Mouse (Mus musculus) ES-Bruce4 (cell line): ENCODE data around the gene Btbd19. TPM values are rescaled to one million over a fixed set of nuclear protein-coding genes. Genes with fewer than 3 reads are reported as not detected.

Experiments
- H3K27ac ChIP-seq: 2 replicates; pipeline ENCODE4 v1.5.1; 2012; ENCODE audit warnings: low read length, inconsistent platforms; ENCODE audit not compliant: insufficient read depth
- H3K27me3 ChIP-seq: 2 replicates; pipeline ENCODE4 v1.6.1; 2012; ENCODE audit warnings: mild to moderate bottlenecking, low read length, inconsistent platforms; ENCODE audit not compliant: control insufficient read depth, poor library complexity, insufficient read depth, severe bottlenecking
- H3K36me3 ChIP-seq: 2 replicates; pipeline ENCODE4 v1.6.1; 2012; ENCODE audit warnings: inconsistent platforms, mild to moderate bottlenecking, low read length, moderate library complexity; ENCODE audit not compliant: control insufficient read depth, poor library complexity, insufficient read depth, severe bottlenecking
- H3K4me1 ChIP-seq: one replicate; pipeline ENCODE4 v1.8.1; 2011; ENCODE audit warnings: low read length; ENCODE audit not compliant: control insufficient read depth, insufficient read depth
- H3K4me3 ChIP-seq: 2 replicates; pipeline ENCODE4 v1.5.1; 2011; ENCODE audit warnings: low read depth, mild to moderate bottlenecking, low read length
- H3K9ac ChIP-seq: 2 replicates; pipeline ENCODE4 v1.6.1; 2012; ENCODE audit warnings: low read depth, mild to moderate bottlenecking, inconsistent platforms; ENCODE audit not compliant: poor library complexity, severe bottlenecking
- H3K9me3 ChIP-seq: replicated peaks from 2 replicates; pipeline ENCODE4 v1.6.1; 2012; ENCODE audit warnings: mild to moderate bottlenecking, low read length, inconsistent platforms; ENCODE audit not compliant: control insufficient read depth, poor library complexity, insufficient read depth, severe bottlenecking
- CTCF ChIP-seq: IDR thresholded peaks from one replicate; pipeline ENCODE4 v1.8.1; 2011; ENCODE audit warnings: low read depth, low read length
- EP300 ChIP-seq: IDR thresholded peaks from 2 replicates; pipeline ENCODE4 v1.6.1; 2011; ENCODE audit warnings: low read depth, low read length; ENCODE audit not compliant: insufficient read depth
- POLR2A ChIP-seq: IDR thresholded peaks from one replicate; pipeline ENCODE4 v1.8.1; 2011; ENCODE audit warnings: low read length; ENCODE audit not compliant: insufficient read depth
- polyA plus RNA-seq: library from polyadenylated mRNA; stranded (reverse); fragments of >200 nt; gene quantifications from 2 replicates; pipeline ENCODE4 v1.2.4, GENCODE M21; 2011; ENCODE audit warnings: low read depth; ENCODE audit not compliant: missing spikeins, insufficient read depth, insufficient read length

Btbd19 gene
- polyA plus RNA-seq = 60.9 and 65.8 TPM in 2 replicates

DNA sequence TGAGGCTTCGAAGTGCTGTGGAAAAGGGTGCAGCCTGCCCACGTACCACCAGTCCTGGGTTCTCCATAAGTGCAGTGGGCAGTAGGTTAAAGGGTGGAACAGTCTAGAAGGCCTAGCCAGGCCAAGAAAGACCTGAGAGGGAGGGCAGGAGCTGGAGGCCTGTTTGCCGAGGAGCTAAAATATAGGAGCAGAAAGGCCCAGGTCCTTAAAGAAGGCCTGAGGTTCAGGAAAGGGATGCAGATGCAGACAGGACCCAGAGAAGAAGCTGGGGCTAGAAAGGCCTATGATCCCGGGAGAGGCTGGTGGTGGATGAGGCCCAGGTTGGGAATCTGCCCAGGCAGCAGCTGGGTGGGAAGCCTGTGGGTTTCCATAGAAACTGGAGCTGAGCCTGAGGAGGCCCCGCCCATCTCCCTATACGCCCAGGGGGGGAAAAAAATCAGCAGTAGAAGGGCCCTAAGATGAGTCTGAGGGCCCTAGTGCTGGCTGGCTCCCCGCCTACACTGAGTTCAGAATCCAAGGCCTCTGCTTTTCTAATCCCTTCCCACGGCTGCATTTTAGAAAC is at the start of gene Btbd19:
TSS of gene Btbd19 (minus strand) at position 378 of the 562 bp plus-strand sequence.
- no peak for TF ChIP-seq CTCF
- TF ChIP-seq POLR2A = peak; percentile 23
- no peak for TF ChIP-seq EP300
- H3K27me3 ChIP-seq = no peaks in the 10 kb centered on the region
- peaks cover 9% of the 10 kb centered on the region for H3K4me1 ChIP-seq
- peak within 1 kb of the TSS; percentile 81 for H3K4me3 ChIP-seq
- H3K9ac ChIP-seq = peak within 1 kb of the TSS; percentile 93
- H3K27ac ChIP-seq = peak within 1 kb of the TSS; percentile 95
- H3K9me3 ChIP-seq = no peaks in the 10 kb centered on the region
- no peaks in the 10 kb centered on the region; the same call in 1 of the 2 replicates for H3K36me3 ChIP-seq

- Histone ChIP-seq H3K27me3 (no peaks in the 10 kb centered on the region), H3K9ac (no peak overlapping the region), H3K4me1 (peaks cover 5% of the 10 kb centered on the region), H3K36me3 (peaks cover 79% of the 10 kb centered on the region), H3K4me3 (no peak overlapping the region), H3K27ac (peak overlapping the region; percentile 88), H3K9me3 (no peaks in the 10 kb centered on the region)
- no peak for TF ChIP-seq POLR2A
- 0 out of 2 replicates have a peak, but pooled peaks have one; percentile 47 for TF ChIP-seq EP300
Measured at GRCm38 (mm10) chr4:117169936-117170335, 44.4 kb upstream of the Btbd19 start.

GRCm38 (mm10) chr4:117161183-117161582 is 35.7 kb upstream of the Btbd19 start:
- Histone ChIP-seq H3K4me1 (no peaks in the 10 kb centered on the region), H3K9ac (no peak overlapping the region), H3K4me3 (no peak overlapping the region), H3K27me3 (no peaks in the 10 kb centered on the region), H3K9me3 (no peaks in the 10 kb centered on the region), H3K36me3 (peaks cover 40% of the 10 kb centered on the region), H3K27ac (no peak overlapping the region)
- TF ChIP-seq EP300 = no peak
- TF ChIP-seq POLR2A = no peak
- no peak for TF ChIP-seq CTCF

- TF ChIP-seq EP300 (no peak), POLR2A (no peak), CTCF (no peak)
- no peak overlapping the region for H3K4me3 ChIP-seq
- no peak overlapping the region for H3K27ac ChIP-seq
Measured at GRCm38 (mm10) chr4:117159666-117160065, 34.1 kb upstream of the Btbd19 start.

DNA sequence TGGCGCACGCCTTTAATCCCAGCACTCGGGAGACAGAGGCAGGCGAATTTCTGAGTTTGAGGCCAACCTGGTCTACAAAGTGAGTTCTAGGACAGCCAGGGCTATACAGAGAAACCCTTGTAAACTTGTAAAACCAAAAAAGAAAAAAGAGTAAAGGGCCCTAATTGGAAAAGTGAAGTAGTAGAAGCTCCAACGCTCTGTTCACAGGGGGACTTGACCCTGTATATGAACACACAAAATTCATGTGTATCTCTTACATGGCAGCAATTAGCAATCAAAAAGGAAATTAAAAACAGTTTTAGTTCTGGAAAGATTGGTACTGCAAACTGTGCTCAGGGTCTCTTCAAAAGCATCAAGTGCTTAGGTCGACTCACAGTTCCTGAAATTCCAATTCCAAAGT is 30.8 kb upstream of the Btbd19 start:
- Histone ChIP-seq H3K9me3 (no peaks in the 10 kb centered on the region), H3K36me3 (peaks cover 45% of the 10 kb centered on the region), H3K9ac (peak overlapping the region; percentile 47; the same call in 1 of the 2 replicates), H3K27ac (peak overlapping the region; percentile 76), H3K27me3 (no peaks in the 10 kb centered on the region), H3K4me1 (no peaks in the 10 kb centered on the region), H3K4me3 (0 out of 2 replicates have a peak overlapping the region, but pooled peaks have one; percentile 15)
- TF ChIP-seq POLR2A = no peak
- no peak for TF ChIP-seq EP300
- no peak for TF ChIP-seq CTCF

More at GRCm38 (mm10) chr4:117159666-117160065, 34.1 kb upstream of the Btbd19 start:
- Histone ChIP-seq H3K4me1 (no peaks in the 10 kb centered on the region), H3K9ac (no peak overlapping the region), H3K9me3 (no peaks in the 10 kb centered on the region), H3K27me3 (no peaks in the 10 kb centered on the region), H3K36me3 (peaks cover 37% of the 10 kb centered on the region)

DNA sequence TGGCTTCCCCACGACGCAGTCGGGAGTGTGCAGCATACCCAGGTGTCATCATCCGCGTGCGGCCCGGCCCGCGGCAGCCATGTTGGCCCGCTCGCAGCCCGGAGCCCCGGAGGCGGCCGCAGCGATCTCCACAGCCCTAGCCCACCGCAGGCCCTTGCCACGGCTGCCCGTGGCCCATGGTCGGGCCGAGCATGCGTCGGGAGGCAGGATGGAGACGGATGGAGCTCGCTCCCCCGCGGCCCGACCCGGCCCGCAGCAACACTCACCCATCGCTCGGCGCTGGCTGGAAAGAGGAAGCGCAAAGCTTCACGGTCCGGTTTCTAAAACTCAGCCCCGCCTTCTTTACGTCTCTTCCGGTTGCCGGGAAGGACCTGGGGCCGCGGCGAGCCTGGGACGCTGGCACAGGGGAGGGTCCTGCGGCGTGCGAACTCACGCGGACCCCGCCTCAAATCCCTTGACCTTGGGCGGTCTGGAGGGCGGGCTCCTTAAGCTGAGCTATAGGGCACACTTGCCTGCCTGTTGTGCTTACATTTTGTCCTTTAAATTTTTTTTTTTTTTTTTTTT is 30.3 kb upstream of the Btbd19 start, which contains the start of gene Rps8:
TSS of gene Rps8 (minus strand) at position 452 of the 564 bp plus-strand sequence.
- 0 out of 2 replicates have a peak, but pooled peaks have one; percentile 50 for TF ChIP-seq EP300
- TF ChIP-seq POLR2A = peak; percentile 81
- no peak for TF ChIP-seq CTCF
- Histone ChIP-seq H3K9me3 (no peaks in the 10 kb centered on the region), H3K27ac (peak within 1 kb of the TSS; percentile 86), H3K4me1 (no peaks in the 10 kb centered on the region), H3K9ac (peak within 1 kb of the TSS; percentile 96), H3K27me3 (no peaks in the 10 kb centered on the region), H3K4me3 (peak within 1 kb of the TSS; percentile 99), H3K36me3 (peaks cover 45% of the 10 kb centered on the region)
